Comparison of ENCODE assay signal across 8 mouse cellular contexts in genomic region chr7:39545134-39545533, GRCm38 (mm10). TPM values are rescaled to one million over a fixed set of nuclear protein-coding genes. Genes with fewer than 3 reads are reported as not detected.
DNase-seq lines count a peak whose midpoint lies in the region; ATAC-seq and TF ChIP-seq lines count a peak whose summit lies in the region.

No protein-coding gene starts in this region.

- H3K27me3 ChIP-seq in CH12.LX (replicated peaks) = no peaks in the 10 kb centered on the region
- no peaks in the 10 kb centered on the region for H3K27me3 ChIP-seq in forebrain, postnatal 0 days (ENCODE audit: insufficient read depth, low read length)
- H3K27me3 ChIP-seq in liver, embryonic 15.5 days = no peaks in the 10 kb centered on the region

- H3K9ac ChIP-seq in CH12.LX (ENCODE audit: insufficient read depth, low read depth) = peak overlapping the region; percentile 80; the same call in 1 of the 2 replicates
- H3K9ac ChIP-seq in forebrain, postnatal 0 days = peak overlapping the region; percentile 66; the same call in 1 of the 2 replicates
- H3K9ac ChIP-seq in liver, embryonic 15.5 days = no peak overlapping the region

- no peak for TF ChIP-seq POLR2A in CH12.LX (IDR thresholded peaks at IDR 0.05; ENCODE audit: low read depth, low read length)

- in situ Hi-C loops in CH12.LX (cut with MboI; ENCODE audit: low pct_ligation_motif_present, low pct_unique_long_range_greater_than_20kb, low sequenced_read_pairs) = no loop called here

- peak overlapping the region; percentile 57 to 65 (median 58) for H3K4me3 ChIP-seq in CH12.LX (replicated peaks in 1 of 3; ENCODE audit: low read depth in 2 of 3, low read length in 2 of 3, poor library complexity in 1 of 3)
- peak overlapping the region; percentile 53 for H3K4me3 ChIP-seq in forebrain, postnatal 0 days (ENCODE audit: low read depth, low read length)
- peak overlapping the region; percentile 62 for H3K4me3 ChIP-seq in liver, embryonic 15.5 days (replicated peaks)

- TF ChIP-seq CTCF in CH12.LX (conservative IDR thresholded peaks at IDR 0.05 in 1 of 2, IDR thresholded peaks at IDR 0.05 in 1 of 2; ENCODE audit: low read depth in 2 of 2, low read length in 2 of 2) = no peak
- TF ChIP-seq CTCF in forebrain, postnatal 0 days (IDR thresholded peaks at IDR 0.05; ENCODE audit: low read depth) = no peak

- no peak for TF ChIP-seq EP300 in CH12.LX (IDR thresholded peaks at IDR 0.05; ENCODE audit: low read length)

- peak; percentile 86 for DNase-seq in heart, adult 11 months
- DNase-seq in heart, adult 8-10 months (ENCODE audit: low spot score) = no peak
- DNase-seq in CH12.LX (ENCODE audit: extremely low read depth) = no peak
- no peak for DNase-seq in forebrain, postnatal 0 days
- no peak for DNase-seq in left cerebral cortex, postnatal 4 days
- no peak for DNase-seq in adrenal gland, postnatal 10 days
- no peak for DNase-seq in ovary, adult 18-20 months (ENCODE audit: low spot score)

- no peak for TF ChIP-seq RAD21 in CH12.LX (IDR thresholded peaks at IDR 0.05; ENCODE audit: low read depth, low read length)

- H3K9me3 ChIP-seq in CH12.LX (replicated peaks; ENCODE audit: low read length) = no peaks in the 10 kb centered on the region
- H3K9me3 ChIP-seq in forebrain, postnatal 0 days (ENCODE audit: low read length) = no peaks in the 10 kb centered on the region
- no peaks in the 10 kb centered on the region for H3K9me3 ChIP-seq in liver, embryonic 15.5 days (replicated peaks)

- intact Hi-C loops in left cerebral cortex, postnatal 4 days (cut with DNase I) = no loop called here

- WGBS in forebrain, postnatal 0 days = 49% methylated on average over 10 of the region's 10 CpGs
- 56% methylated on average over 10 of the region's 10 CpGs for WGBS in liver, embryonic 15.5 days (ENCODE audit: insufficient replicate concordance)

- peaks cover 0 to 14% of the 10 kb centered on the region in 2 experiments; a peak in 2 of 4 replicates for H3K4me1 ChIP-seq in CH12.LX (ENCODE audit: control insufficient read depth in 1 of 2, insufficient read depth in 2 of 2)
- 0 out of 2 replicates have a peak, but pooled peaks cover 4% of the 10 kb centered on the region for H3K4me1 ChIP-seq in forebrain, postnatal 0 days (ENCODE audit: insufficient read depth)
- H3K4me1 ChIP-seq in liver, embryonic 15.5 days (replicated peaks) = 0 out of 2 replicates have a peak, but pooled peaks cover 5% of the 10 kb centered on the region

- ATAC-seq in forebrain, postnatal 0 days = no peak
- ATAC-seq in liver, embryonic 15.5 days (ENCODE audit: insufficient read depth) = no peak

- no peak overlapping the region for H3K27ac ChIP-seq in CH12.LX (ENCODE audit: insufficient read depth, low read depth)
- no peak overlapping the region for H3K27ac ChIP-seq in forebrain, postnatal 0 days (ENCODE audit: low read depth, low read length)
- peak overlapping the region; percentile 78; the same call in 1 of the 2 replicates for H3K27ac ChIP-seq in liver, embryonic 15.5 days (replicated peaks)

- peak overlapping the region; percentile 72 for H3K4me2 ChIP-seq in CH12.LX (ENCODE audit: insufficient read depth, low read depth, poor library complexity, severe bottlenecking)
- peak overlapping the region; percentile 78 for H3K4me2 ChIP-seq in forebrain, postnatal 0 days (ENCODE audit: low read depth)
- peak overlapping the region; percentile 79 for H3K4me2 ChIP-seq in liver, embryonic 15.5 days

- dilution Hi-C loops in CH12.LX (cut with MboI; ENCODE audit: extremely low pct_ligation_motif_present, extremely low pct_unique_long_range_greater_than_20kb, low sequenced_read_pairs) = no loop called here

- no peaks in the 10 kb centered on the region for H3K79me2 ChIP-seq in CH12.LX (replicated peaks; ENCODE audit: control insufficient read depth, extremely low read depth, insufficient read depth, poor library complexity, severe bottlenecking)

- H3K36me3 ChIP-seq in CH12.LX (replicated peaks in 1 of 2; ENCODE audit: control insufficient read depth in 1 of 2, insufficient read depth in 1 of 2, low read length in 1 of 2) = no peaks in the 10 kb centered on the region
- no peaks in the 10 kb centered on the region for H3K36me3 ChIP-seq in forebrain, postnatal 0 days (ENCODE audit: insufficient read depth)
- H3K36me3 ChIP-seq in liver, embryonic 15.5 days (replicated peaks) = no peaks in the 10 kb centered on the region

TF ChIP-seq in CH12.LX, 34 proteins besides CTCF, POLR2A, EP300 and RAD21:
- TF ChIP-seq ZNF384 (IDR thresholded peaks at IDR 0.05; ENCODE audit: low read depth, low read length) (no peak), SIN3A (IDR thresholded peaks at IDR 0.05; ENCODE audit: low read length) (no peak), GABPA (IDR thresholded peaks at IDR 0.05; ENCODE audit: insufficient replicate concordance, low read depth, low read length) (no peak), PAX5 (IDR thresholded peaks at IDR 0.05; ENCODE audit: low read length) (no peak), ZMIZ1 (IDR thresholded peaks at IDR 0.05; ENCODE audit: low read depth, low read length) (no peak), E2F4 (IDR thresholded peaks at IDR 0.05; ENCODE audit: insufficient replicate concordance, low read depth, low read length) (no peak), TCF12 (IDR thresholded peaks at IDR 0.05; ENCODE audit: low read depth, low read length) (no peak), CHD1 (IDR thresholded peaks at IDR 0.05; ENCODE audit: low read depth, low read length) (no peak)

RNA-seq across cellular contexts. Expression of gene Zfp619, which starts 27.6 kb away (rescaled TPM):
- 1 to 10 TPM; 1.7 to 1.9 (median 1.7) TPM for total RNA-seq in heart, adult 8-10 months (2022)
- 0.64 and 0.67 TPM in 2 replicates for total RNA-seq in CH12.LX (2012; rRNA removed)
- total RNA-seq in CH12.LX (2014; rRNA removed) = 1.3 and 1.4 TPM in 2 replicates
- polyA plus RNA-seq in CH12.LX (2012; ENCODE audit: insufficient read length, low read depth) = 1.00 and 1.1 TPM in 2 replicates
- total RNA-seq in forebrain, postnatal 0 days (2014; rRNA removed) = 4.8 and 6.6 TPM in 2 replicates
- 1.0 and 1.2 TPM in 2 replicates for polyA plus RNA-seq in forebrain, postnatal 0 days (2015; fragmentation: Nextera tagmentation; extraction: Ambion mirVana)
- 0.29 and 0.30 TPM in 2 replicates for polyA plus RNA-seq in liver, embryonic 15.5 days (2015; fragmentation: Nextera tagmentation; extraction: Ambion mirVana)
- total RNA-seq in left cerebral cortex, postnatal 4 days (2021) = 1 to 10 TPM; 5.6 to 6.1 TPM
- total RNA-seq in adrenal gland, postnatal 10 days (2021) = 1 to 10 TPM; 2.0 to 2.7 TPM
